Mouse (Mus musculus): ENCODE results near the gene Plxna4. TPM values are rescaled to one million over a fixed set of nuclear protein-coding genes. Genes with fewer than 3 reads are reported as not detected.
A peak's percentile ranks its signal among the peaks of the same experiment; 100 is the strongest.

The Plxna4 gene
- polyA plus RNA-seq, 1 experiment from 2014 or later, result 5.5 TPM

DNA sequence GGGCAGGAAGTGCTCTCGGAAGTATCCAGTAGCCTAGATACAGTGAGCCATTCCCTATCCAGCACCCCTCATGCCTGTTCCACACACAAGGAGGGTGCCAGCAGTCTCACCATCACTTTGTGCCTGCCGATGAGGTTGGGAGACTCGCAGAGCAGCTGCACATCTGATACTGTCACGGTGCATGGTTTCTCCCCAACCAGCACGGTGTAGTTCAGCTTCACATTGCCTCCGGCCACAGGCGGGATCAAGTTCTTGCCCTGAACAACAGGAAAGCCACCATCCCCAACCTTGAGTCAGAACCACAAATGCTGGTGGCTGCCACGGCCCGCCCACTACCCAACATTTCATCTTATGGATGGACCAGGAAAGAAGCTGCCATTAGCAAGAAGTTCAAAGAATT is 391.1 kb downstream of the Plxna4 start:
- WGBS, result 87% methylated on average over 9 of the region's 9 CpGs
- no peak for ATAC-seq (ENCODE audit: insufficient number of reproducible peaks, insufficient read depth, low FRiP score, low TSS enrichment)
- no peak overlapping the region for H3K4me3 ChIP-seq
- no peak overlapping the region for H3K4me2 ChIP-seq (replicated peaks)
- H3K36me3 ChIP-seq, result no peaks in the 10 kb centered on the region
- no peaks in the 10 kb centered on the region for H3K27me3 ChIP-seq
- no peaks in the 10 kb centered on the region for H3K9me3 ChIP-seq
- no peaks in the 10 kb centered on the region for H3K4me1 ChIP-seq
- H3K9ac ChIP-seq, result no peak overlapping the region
- no peak overlapping the region for H3K27ac ChIP-seq

DNA sequence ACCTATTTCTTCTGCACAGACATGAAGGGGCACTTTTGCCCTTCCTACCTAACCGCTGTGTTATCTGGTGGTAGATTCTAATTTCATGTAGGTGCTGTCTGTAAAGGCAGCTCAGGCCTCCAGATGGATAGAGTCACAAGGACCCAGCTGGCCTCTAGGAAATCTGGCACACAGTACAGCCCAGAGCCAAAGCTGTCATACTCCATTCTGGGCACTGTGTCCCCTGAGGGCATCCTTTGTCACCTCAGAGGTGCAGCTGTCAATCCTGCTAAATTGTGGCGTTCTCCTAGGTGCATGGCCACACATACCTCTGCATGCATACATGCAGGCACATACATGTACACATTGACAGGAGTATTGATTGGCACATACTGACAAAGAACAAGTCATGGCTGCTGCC is 394.9 kb downstream of the Plxna4 start:
- H3K4me3 ChIP-seq, result no peak overlapping the region
- no peak for ATAC-seq (ENCODE audit: insufficient number of reproducible peaks, insufficient read depth, low FRiP score, low TSS enrichment)
- no peaks in the 10 kb centered on the region for H3K36me3 ChIP-seq
- no peak overlapping the region for H3K9ac ChIP-seq
- no peaks in the 10 kb centered on the region for H3K9me3 ChIP-seq
- no peaks in the 10 kb centered on the region for H3K4me1 ChIP-seq
- 81% methylated on average over 2 of the region's 2 CpGs for WGBS
- no peak overlapping the region for H3K4me2 ChIP-seq (replicated peaks)
- H3K27me3 ChIP-seq, result no peaks in the 10 kb centered on the region
- no peak overlapping the region for H3K27ac ChIP-seq

DNA sequence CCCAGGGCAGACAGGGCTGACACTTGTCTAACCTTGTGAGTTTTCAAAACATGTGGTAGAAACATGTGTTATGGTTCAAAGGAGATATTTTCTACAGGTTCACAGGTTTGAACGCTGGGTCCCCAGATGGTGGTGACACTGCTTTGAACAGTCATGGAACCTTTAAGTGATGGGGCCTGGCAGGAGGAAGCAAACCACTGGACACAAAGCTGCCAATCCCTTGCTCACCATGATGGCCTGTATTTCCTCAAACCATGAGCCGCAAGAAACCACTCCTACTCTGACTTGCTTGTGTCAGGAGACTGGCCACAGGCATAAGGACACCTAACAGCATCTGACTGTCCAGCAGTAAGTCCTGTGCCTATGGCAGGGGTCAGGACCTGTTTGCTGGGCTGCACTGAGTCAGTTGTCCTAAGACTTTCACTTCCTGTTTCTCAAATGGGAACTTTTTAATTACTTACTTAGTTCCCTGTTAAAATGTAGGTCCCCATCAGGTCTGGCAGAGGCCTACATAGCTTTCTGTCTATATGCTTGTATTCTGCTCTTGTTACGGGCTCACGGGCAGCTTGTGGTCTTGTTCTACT is 403.5 kb downstream of the Plxna4 start:
- H3K27ac ChIP-seq, result no peak overlapping the region
- H3K9me3 ChIP-seq, result no peaks in the 10 kb centered on the region

DNA sequence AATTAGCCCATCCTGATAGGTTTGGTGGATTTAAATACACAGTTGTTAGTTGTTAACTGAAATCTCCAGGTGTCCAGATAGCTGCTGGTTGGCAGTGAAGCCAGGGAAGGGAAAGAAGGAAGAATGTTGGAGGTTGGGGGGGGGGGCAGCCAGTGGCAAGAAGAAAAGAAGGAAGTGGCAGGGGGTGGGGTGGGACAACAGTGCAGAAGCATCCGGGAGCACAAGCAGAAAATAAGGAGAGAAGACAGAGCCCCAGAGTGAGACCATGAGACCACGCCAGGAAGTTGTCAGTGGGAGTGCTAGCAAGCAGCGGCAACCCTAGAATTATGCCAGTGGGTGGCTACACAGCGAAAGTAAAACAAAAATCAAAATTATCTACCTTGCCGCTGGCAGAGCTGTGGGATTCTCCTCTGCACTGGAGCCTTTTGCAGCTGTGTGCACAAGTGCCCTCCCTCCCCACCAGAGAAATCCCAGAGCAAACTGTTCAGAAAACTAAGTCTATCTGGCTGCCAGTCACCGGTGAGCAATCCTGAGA is 404.3 kb downstream of the Plxna4 start:
- 53% methylated on average over 6 of the region's 6 CpGs for WGBS
- Histone ChIP-seq H3K9me3 (no peaks in the 10 kb centered on the region), H3K4me2 (replicated peaks) (no peak overlapping the region), H3K27me3 (no peaks in the 10 kb centered on the region), H3K9ac (no peak overlapping the region), H3K27ac (no peak overlapping the region), H3K4me1 (peaks cover 17% of the 10 kb centered on the region), H3K4me3 (no peak overlapping the region), H3K36me3 (no peaks in the 10 kb centered on the region)
- no peak for ATAC-seq (ENCODE audit: insufficient number of reproducible peaks, insufficient read depth, low FRiP score, low TSS enrichment)

More for the DNA sequence above, 403.5 kb downstream of the Plxna4 start:
- Histone ChIP-seq H3K4me2 (replicated peaks) (no peak overlapping the region), H3K9ac (no peak overlapping the region), H3K27me3 (no peaks in the 10 kb centered on the region), H3K36me3 (no peaks in the 10 kb centered on the region), H3K4me3 (no peak overlapping the region), H3K4me1 (peaks cover 13% of the 10 kb centered on the region)
- ATAC-seq (ENCODE audit: insufficient number of reproducible peaks, insufficient read depth, low FRiP score, low TSS enrichment), result no peak
- 83% methylated on average over 4 of the region's 4 CpGs for WGBS

DNA sequence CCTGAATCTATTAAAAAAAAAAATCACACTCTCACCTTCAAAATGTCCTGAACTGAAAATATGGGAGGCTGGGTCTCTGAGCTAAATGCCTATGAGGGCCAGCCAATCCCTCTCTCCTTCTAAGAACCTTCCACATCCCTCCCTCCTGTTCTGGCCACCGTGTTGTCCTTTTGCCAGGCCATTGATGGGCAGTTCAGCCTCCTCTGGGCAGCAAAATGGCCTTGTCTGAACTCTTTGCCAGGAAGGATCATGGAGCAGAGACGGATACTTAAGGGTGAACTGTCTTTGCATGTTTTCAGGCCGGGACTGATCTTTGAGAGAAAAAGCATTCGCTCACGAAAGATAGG is 408.0 kb downstream of the Plxna4 start:
- peaks cover 17% of the 10 kb centered on the region for H3K4me1 ChIP-seq
- H3K36me3 ChIP-seq, result no peaks in the 10 kb centered on the region
- H3K9me3 ChIP-seq, result no peaks in the 10 kb centered on the region
- H3K4me2 ChIP-seq (replicated peaks), result no peak overlapping the region
- H3K27ac ChIP-seq, result no peak overlapping the region
- ATAC-seq (ENCODE audit: insufficient number of reproducible peaks, insufficient read depth, low FRiP score, low TSS enrichment), result 0 out of 2 replicates have a peak, but pooled peaks have one; percentile 30
- WGBS, result 53% methylated on average over 5 of the region's 5 CpGs
- H3K27me3 ChIP-seq, result no peaks in the 10 kb centered on the region
- no peak overlapping the region for H3K4me3 ChIP-seq
- no peak overlapping the region for H3K9ac ChIP-seq

DNA sequence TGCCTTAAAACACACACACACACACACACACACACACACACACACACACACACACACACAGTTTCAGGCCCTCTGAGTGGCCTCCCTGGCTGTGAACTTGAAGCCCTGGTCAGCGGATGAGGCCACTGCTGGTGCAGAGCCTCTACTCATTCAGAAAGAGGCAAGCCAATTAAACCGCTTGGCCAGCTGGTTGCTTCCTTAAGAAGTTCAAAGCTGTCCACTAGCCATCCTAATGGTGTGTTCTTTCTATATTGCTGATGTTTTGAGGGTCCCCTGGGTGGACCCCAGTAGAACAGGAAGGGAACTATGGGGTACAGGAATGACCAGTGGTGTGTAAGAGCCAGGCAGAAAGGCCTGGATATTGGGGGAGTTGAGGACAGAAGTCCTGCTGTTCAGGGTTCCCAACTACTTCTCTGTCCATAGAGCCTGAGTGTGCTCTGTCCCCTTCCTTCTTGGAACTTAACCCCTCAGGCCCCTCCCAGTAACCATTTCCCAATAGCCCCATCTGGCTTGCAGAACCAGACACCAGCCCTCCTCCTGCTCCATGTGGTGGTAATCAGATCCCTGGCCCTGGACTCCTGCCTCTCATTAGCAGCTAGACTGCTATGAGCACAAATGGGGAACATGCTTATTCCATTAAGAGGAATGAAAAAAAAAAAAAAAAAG is 408.5 kb downstream of the Plxna4 start:
- Histone ChIP-seq H3K9me3 (no peaks in the 10 kb centered on the region), H3K9ac (no peak overlapping the region), H3K4me3 (no peak overlapping the region), H3K27ac (no peak overlapping the region), H3K4me1 (peaks cover 17% of the 10 kb centered on the region), H3K36me3 (no peaks in the 10 kb centered on the region), H3K27me3 (no peaks in the 10 kb centered on the region), H3K4me2 (replicated peaks) (no peak overlapping the region)
- WGBS, result 66% methylated on average over 2 of the region's 2 CpGs
- ATAC-seq (ENCODE audit: insufficient number of reproducible peaks, insufficient read depth, low FRiP score, low TSS enrichment), result peak; percentile 78; the same call in 1 of the 2 replicates

DNA sequence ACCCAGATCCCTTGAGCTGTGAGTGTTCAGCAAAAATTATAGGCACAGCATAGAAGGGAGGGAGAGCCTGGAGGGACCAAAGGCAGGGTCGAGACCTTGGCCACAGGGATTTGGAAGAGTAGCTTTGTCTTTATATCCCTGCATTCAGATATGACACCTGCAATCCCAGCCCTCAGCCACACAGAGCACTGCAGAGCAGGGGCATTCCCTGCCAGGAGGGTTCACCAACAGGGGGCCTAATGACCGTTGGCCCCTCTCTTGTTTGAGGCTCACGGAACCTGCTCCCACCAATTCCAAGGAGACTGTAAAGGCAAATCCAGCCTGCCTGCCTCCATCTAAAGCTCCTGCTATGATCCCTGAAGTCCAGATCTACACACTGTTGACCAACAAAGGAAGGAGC is 410.1 kb downstream of the Plxna4 start:
- Histone ChIP-seq H3K4me1 (peaks cover 17% of the 10 kb centered on the region), H3K4me2 (replicated peaks) (no peak overlapping the region), H3K9ac (no peak overlapping the region), H3K36me3 (no peaks in the 10 kb centered on the region), H3K27me3 (no peaks in the 10 kb centered on the region), H3K4me3 (no peak overlapping the region), H3K27ac (no peak overlapping the region), H3K9me3 (no peaks in the 10 kb centered on the region)
- no peak for ATAC-seq (ENCODE audit: insufficient number of reproducible peaks, insufficient read depth, low FRiP score, low TSS enrichment)
- 75% methylated on average over 3 of the region's 3 CpGs for WGBS

DNA sequence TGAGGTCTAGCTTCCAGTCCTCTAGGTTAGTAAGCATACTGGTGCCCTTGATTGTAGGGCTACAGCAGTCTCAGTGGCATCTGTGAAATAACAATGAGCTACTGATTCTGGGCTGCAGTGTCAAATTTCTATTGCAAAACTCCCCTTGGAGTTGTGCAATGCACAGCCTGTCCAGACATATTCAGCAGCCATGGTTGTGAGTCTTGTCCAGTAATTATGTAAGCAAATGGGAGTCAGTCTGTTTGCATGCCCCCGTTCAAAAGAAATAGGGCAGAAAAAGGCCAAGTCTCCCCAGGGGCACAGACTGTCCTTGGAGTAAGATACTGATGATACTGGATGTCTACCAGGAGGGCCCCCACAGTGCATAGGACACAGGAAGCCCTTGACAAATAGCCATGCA is 420.3 kb downstream of the Plxna4 start:
- H3K9ac ChIP-seq, result no peak overlapping the region
- no peak overlapping the region for H3K4me3 ChIP-seq
- H3K36me3 ChIP-seq, result no peaks in the 10 kb centered on the region
- no peak overlapping the region for H3K27ac ChIP-seq
- no peak overlapping the region for H3K4me2 ChIP-seq (replicated peaks)
- 31% methylated on average over 1 of the region's 1 CpGs for WGBS
- peaks cover 6% of the 10 kb centered on the region; the same call in 1 of the 2 replicates for H3K4me1 ChIP-seq
- H3K27me3 ChIP-seq, result no peaks in the 10 kb centered on the region
- no peak for ATAC-seq (ENCODE audit: insufficient number of reproducible peaks, insufficient read depth, low FRiP score, low TSS enrichment)
- no peaks in the 10 kb centered on the region for H3K9me3 ChIP-seq

DNA sequence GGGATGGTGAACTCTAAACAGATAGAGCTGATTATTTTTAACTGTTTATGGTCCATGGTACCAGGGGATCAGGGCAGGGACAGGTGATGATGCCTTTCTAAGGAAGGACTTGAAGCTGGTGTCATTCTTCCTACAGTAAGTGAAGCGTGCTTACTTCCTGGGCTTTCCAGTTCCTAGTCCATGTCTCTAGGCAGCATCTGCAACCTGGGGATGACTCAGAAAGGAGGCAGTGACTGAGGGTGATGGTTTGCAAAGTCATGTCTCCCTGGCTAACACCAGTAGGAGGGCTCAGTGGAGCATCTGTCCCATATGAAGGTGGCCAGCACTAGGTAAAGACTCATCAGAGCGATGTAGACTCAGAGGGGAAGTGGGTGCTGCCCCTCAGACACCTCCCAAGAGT is 427.6 kb downstream of the Plxna4 start:
- Histone ChIP-seq H3K9ac (no peak overlapping the region), H3K4me1 (no peaks in the 10 kb centered on the region), H3K4me3 (no peak overlapping the region), H3K36me3 (no peaks in the 10 kb centered on the region), H3K4me2 (replicated peaks) (no peak overlapping the region), H3K9me3 (no peaks in the 10 kb centered on the region), H3K27me3 (no peaks in the 10 kb centered on the region), H3K27ac (no peak overlapping the region)
- 81% methylated on average over 2 of the region's 2 CpGs for WGBS
- no peak for ATAC-seq (ENCODE audit: insufficient number of reproducible peaks, insufficient read depth, low FRiP score, low TSS enrichment)

DNA sequence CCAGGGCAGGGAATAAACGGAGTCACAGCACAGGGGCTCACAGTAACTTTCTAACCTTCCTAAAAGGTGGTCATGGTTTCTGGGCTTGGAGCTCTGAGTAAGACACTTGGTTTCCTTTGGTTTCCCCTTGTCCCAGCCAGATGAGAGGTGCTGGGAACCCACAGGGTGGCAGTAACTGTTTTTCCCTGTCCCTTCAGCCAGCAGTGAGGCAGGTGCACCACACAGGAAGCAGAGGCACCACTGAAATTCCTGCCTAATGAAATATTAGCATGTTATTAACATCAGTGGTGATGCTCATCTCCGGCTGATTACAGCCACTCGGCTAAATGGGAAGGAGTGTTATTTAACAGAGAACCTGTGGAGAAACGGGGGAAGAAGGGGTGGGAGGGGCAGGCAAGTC is 428.1 kb downstream of the Plxna4 start:
- H3K9me3 ChIP-seq, result no peaks in the 10 kb centered on the region
- WGBS, result 64% methylated on average over 4 of the region's 4 CpGs

DNA sequence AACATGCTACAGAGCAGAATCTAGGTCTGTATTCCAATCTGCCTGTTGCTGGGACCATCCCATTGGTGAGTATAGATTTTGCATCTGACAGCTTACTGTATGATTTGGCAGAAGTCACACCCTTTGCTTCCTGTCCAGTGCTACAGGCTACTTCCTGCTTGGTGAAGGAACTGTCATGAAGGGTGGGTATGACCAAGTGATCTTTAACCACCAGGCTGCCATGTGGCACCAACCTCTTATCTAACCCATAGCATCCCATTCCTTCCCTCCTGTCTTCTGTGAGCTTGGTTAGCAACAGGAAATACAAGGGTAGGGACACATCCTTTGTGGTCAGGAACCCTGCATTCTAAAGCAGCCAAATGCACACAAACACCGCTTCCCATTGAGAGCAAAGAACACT is 429.6 kb downstream of the Plxna4 start:
- no peaks in the 10 kb centered on the region for H3K27me3 ChIP-seq
- H3K27ac ChIP-seq, result no peak overlapping the region
- no peak for ATAC-seq (ENCODE audit: insufficient number of reproducible peaks, insufficient read depth, low FRiP score, low TSS enrichment)
- no peaks in the 10 kb centered on the region for H3K4me1 ChIP-seq
- no peaks in the 10 kb centered on the region for H3K36me3 ChIP-seq
- no peak overlapping the region for H3K4me3 ChIP-seq
- no peaks in the 10 kb centered on the region for H3K9me3 ChIP-seq
- H3K9ac ChIP-seq, result no peak overlapping the region
- no peak overlapping the region for H3K4me2 ChIP-seq (replicated peaks)
- WGBS, result 91% methylated on average over 1 of the region's 1 CpGs

More for the DNA sequence above, 428.1 kb downstream of the Plxna4 start:
- no peak overlapping the region for H3K27ac ChIP-seq
- no peak overlapping the region for H3K9ac ChIP-seq
- H3K4me1 ChIP-seq, result no peaks in the 10 kb centered on the region
- H3K27me3 ChIP-seq, result no peaks in the 10 kb centered on the region
- no peak for ATAC-seq (ENCODE audit: insufficient number of reproducible peaks, insufficient read depth, low FRiP score, low TSS enrichment)
- H3K36me3 ChIP-seq, result no peaks in the 10 kb centered on the region
- no peak overlapping the region for H3K4me2 ChIP-seq (replicated peaks)
- no peak overlapping the region for H3K4me3 ChIP-seq

DNA sequence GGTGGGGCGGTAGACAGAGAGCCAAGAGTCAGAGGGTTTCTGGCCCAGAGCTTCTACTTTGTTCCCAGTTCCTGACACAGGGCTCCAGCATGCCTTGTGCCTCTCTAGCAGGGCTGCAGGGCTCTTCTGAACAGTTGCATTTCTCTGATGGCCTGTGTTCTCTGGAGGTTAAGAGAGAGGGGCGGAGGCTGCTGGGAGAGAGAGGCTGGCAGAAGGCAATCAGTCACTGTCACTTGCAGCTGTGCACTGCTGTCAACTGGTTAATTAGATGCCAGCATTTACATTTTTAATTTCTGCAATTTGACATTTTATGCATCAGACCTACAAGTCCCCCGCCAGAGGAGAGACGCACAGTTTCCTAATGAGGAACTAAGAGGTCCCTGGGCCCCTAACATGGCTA is 434.8 kb downstream of the Plxna4 start:
- Histone ChIP-seq H3K9ac (no peak overlapping the region), H3K27ac (no peak overlapping the region), H3K4me1 (no peaks in the 10 kb centered on the region), H3K27me3 (no peaks in the 10 kb centered on the region), H3K4me2 (replicated peaks) (no peak overlapping the region), H3K9me3 (no peaks in the 10 kb centered on the region), H3K4me3 (no peak overlapping the region), H3K36me3 (no peaks in the 10 kb centered on the region)
- ATAC-seq (ENCODE audit: insufficient number of reproducible peaks, insufficient read depth, low FRiP score, low TSS enrichment), result no peak
- WGBS, result 81% methylated on average over 4 of the region's 4 CpGs

Measured in embryonic facial prominence, embryonic 12.5 days (tissue).